Mouse (Mus musculus) embryonic facial prominence, embryonic 10.5 days (tissue): Measurements from ENCODE around the gene Fabp1. TPM values are rescaled to one million over a fixed set of nuclear protein-coding genes. Genes with fewer than 3 reads are reported as not detected.

ENCODE experiments used
- DNase-seq: peaks from one replicate; pipeline ENCODE4 v3.0.0-alpha.2; 2017; ENCODE audit warnings: low spot score
- H3K27ac ChIP-seq: fragments of 300-500 bp; sonication (generic); replicated peaks from 2 replicates; pipeline ENCODE4 v1.5.1; 2016; ENCODE audit warnings: mild to moderate bottlenecking
- H3K27me3 ChIP-seq: fragments of 300-500 bp; sonication (generic); replicated peaks from 2 replicates; pipeline ENCODE4 v1.6.1; 2016; ENCODE audit warnings: low read depth, mild to moderate bottlenecking; ENCODE audit not compliant: poor library complexity, severe bottlenecking
- H3K36me3 ChIP-seq: fragments of 300-500 bp; sonication (generic); replicated peaks from 2 replicates; pipeline ENCODE4 v1.6.1; 2016; ENCODE audit warnings: mild to moderate bottlenecking, moderate library complexity
- H3K4me1 ChIP-seq: fragments of 300-500 bp; sonication (generic); 2 replicates; pipeline ENCODE4 v1.6.1; 2016
- H3K4me3 ChIP-seq: fragments of 300-500 bp; sonication (generic); 2 replicates; pipeline ENCODE4 v1.5.1; 2016; ENCODE audit warnings: mild to moderate bottlenecking, moderate library complexity
- H3K9me3 ChIP-seq: fragments of 300-500 bp; sonication (generic); 2 replicates; pipeline ENCODE4 v1.6.1; 2016; ENCODE audit warnings: mild to moderate bottlenecking
- WGBS: fragments of 180-500 bp; shearing (Covaris S2); methylation state at CpG from one replicate; pipeline ENCODE4 v1.1.7; 2016; 5-methylcytosine and 5-hydroxymethylcytosine counted together
- polyA plus RNA-seq: library from polyadenylated mRNA; unstranded; fragments of >200 nt; fragmentation: Nextera tagmentation; extraction: Ambion mirVana; gene quantifications from 2 replicates; pipeline ENCODE4 v1.2.1, GENCODE M21; 2016

Gene Fabp1
- polyA plus RNA-seq, 1 experiment from 2014 or later: not detected

DNA sequence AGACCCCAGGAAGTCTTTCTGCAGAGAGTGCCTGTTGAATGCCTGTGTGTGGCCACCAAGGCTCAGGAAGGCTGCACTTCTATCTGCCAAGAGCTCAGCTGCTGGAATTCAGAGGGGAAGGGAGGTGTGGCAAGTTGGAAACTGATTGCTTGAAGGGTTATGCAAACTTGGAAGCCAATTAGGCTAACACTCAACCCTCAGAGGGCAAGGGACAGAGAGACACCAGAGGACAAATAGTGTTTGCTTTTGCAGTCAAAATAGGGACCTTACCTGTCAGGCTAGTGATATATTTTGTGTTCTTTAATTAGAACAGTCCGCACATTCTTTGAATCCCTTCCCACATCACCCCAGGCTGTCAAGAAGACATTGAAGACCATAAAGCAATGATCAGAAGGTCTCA, 10.0 kb upstream of the Fabp1 start:
- no peaks in the 10 kb centered on the region for H3K27me3 ChIP-seq
- H3K27ac ChIP-seq: no peak overlapping the region
- 76% methylated on average over 1 of the region's 1 CpGs for WGBS
- no peak overlapping the region for H3K4me3 ChIP-seq
- H3K36me3 ChIP-seq: no peaks in the 10 kb centered on the region
- H3K9me3 ChIP-seq: no peaks in the 10 kb centered on the region
- H3K4me1 ChIP-seq: no peaks in the 10 kb centered on the region
- no peak for DNase-seq

DNA sequence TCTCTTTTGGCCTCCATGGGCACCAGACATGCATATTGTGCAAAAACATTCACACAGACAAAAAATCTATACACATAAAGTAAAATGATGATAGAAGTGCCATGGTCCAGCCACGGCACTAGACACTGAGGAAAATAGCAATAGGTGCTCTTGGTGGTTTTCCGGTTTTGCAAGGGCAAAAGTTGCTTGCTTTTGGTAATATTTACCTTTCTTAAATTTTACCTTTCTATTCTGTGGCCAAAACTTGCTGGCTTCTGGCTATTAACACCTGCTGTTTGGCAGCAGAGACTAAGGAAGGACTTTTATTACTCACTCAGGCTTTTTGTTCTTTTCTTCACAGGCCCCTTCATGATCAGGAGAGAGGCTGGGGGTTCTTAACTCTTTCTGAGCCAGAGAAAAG, 9.1 kb upstream of the Fabp1 start:
- H3K9me3 ChIP-seq: no peaks in the 10 kb centered on the region
- no peaks in the 10 kb centered on the region for H3K4me1 ChIP-seq
- no peak overlapping the region for H3K4me3 ChIP-seq
- DNase-seq: no peak
- no peaks in the 10 kb centered on the region for H3K36me3 ChIP-seq
- no peaks in the 10 kb centered on the region for H3K27me3 ChIP-seq
- 86% methylated on average over 2 of the region's 2 CpGs for WGBS
- H3K27ac ChIP-seq: no peak overlapping the region

DNA sequence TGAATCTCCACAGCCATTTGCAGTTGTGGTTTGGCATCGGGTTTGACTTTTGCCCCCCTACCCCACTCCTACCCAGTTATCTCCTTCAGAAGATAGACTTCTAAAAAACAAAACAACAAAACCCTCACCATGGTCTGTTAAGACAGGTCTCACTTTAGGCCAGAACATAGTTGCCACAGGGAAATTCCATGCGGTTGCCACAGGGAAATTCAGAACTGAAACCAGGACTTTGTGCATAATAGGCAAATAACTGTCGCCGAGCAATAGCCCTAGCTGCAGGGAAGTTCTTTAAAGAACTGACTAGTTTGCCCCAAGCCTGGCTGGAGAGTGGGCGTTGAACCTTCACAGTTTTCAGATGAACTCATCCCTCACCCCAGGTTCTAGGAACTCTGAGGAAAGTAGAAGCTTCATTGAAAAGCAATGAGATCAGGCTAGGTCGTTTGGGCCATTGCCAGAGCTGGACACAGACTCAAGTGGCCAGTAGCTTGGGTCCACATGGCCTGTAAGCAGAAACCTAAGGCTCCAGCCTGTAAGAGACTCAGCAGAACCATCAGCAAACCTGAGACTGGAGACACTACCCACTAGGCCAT, 6.4 kb upstream of the Fabp1 start:
- no peaks in the 10 kb centered on the region for H3K36me3 ChIP-seq
- no peak for DNase-seq
- H3K9me3 ChIP-seq: no peaks in the 10 kb centered on the region
- no peaks in the 10 kb centered on the region for H3K27me3 ChIP-seq
- no peak overlapping the region for H3K4me3 ChIP-seq
- 82% methylated on average over 6 of the region's 6 CpGs for WGBS
- no peaks in the 10 kb centered on the region for H3K4me1 ChIP-seq
- H3K27ac ChIP-seq: no peak overlapping the region

DNA sequence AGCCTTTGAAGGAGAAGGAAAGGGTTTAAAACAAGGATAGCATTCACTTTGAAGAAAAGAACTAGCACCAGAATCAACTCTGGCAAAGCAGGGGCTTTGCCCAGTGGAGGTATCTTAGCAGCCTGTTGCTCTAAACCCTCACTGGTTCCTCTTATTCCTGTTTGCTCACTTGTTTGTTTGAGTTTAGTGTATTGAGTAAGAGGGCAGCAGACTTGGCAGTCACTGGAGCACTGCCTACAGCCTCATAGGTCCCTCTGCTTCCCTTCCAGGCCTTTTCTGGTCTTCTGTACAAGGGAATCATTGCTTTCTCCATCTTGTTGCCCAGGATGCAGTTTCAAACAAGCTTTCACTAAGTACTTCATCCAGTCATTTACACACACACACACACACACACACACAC, 3.5 kb upstream of the Fabp1 start:
- no peak overlapping the region for H3K27ac ChIP-seq

DNA sequence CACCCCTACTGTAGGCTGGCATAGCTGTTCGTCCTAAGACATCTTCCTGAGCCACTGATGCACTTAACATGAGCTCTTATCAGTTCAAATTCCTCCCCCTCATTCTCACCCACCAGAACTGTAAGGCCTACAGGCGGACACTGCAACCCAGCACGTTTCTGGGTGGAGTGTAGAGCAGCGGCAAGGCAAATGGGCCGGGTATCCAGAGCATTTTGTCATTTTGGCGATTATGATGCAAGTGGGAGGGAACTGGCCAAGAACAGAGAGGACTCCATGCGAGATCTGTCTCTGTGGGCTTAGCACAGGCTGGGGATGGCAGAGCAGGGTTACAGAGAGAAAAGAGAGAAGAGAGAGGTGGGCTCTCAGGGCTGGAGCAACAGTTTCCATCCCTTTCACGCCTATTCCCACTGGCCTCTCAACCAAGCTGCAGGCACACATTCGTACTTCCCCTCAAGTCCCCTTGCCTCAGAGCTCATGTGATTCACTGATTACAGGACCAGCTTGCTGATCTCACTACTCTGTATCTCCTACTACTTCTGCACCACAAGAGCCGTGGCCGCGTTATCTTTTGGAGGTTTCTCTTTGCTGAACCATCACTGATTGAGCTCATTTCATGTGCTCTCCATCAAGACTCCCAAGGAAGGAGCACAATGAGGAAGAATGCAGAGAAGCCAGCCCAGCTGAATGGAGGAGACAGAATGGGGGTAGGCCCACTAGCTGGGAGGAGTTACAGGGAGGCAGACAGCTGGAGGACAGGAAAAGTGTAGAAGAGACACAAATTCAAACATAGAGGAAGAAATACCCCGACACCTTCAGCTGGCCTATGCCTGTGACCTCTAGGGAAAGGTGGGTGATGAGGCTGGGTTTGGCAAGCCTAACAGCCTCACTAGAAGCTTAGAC, 1.7 kb upstream of the Fabp1 start:
- 85% methylated on average over 13 of the region's 13 CpGs for WGBS
- Histone ChIP-seq H3K4me3 (no peak overlapping the region), H3K9me3 (no peaks in the 10 kb centered on the region), H3K4me1 (0 out of 2 replicates have a peak, but pooled peaks cover 5% of the 10 kb centered on the region), H3K27me3 (no peaks in the 10 kb centered on the region), H3K27ac (no peak overlapping the region), H3K36me3 (no peaks in the 10 kb centered on the region)
- no peak for DNase-seq

More for the DNA sequence above, 3.5 kb upstream of the Fabp1 start:
- H3K36me3 ChIP-seq: no peaks in the 10 kb centered on the region
- no peak overlapping the region for H3K4me3 ChIP-seq
- H3K27me3 ChIP-seq: no peaks in the 10 kb centered on the region
- no peaks in the 10 kb centered on the region for H3K9me3 ChIP-seq
- H3K4me1 ChIP-seq: no peaks in the 10 kb centered on the region
- no peak for DNase-seq

DNA sequence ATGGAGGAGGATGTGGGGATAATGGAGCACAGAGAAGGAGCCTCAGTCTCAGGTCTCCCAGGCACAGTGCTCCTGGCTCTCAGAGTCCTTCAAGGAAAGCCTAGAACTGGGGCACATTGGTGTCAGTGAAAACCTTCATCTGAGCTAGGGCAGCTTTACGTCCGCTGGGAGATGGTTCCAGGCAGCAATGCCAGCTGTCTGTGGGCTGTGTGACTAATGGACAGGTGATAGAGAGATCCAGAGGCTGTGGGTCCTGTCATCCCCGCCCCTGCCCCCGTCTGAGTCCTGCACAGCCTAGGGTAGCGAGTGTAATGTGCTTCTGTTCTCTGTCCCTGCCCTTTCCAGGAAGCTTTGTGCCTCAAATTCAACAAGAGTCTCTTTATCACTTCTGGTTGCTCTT, 2.3 kb downstream of the Fabp1 start:
- 63% methylated on average over 5 of the region's 5 CpGs for WGBS
- Histone ChIP-seq H3K9me3 (no peaks in the 10 kb centered on the region), H3K27me3 (no peaks in the 10 kb centered on the region), H3K36me3 (no peaks in the 10 kb centered on the region), H3K4me3 (no peak overlapping the region), H3K4me1 (0 out of 2 replicates have a peak, but pooled peaks cover 5% of the 10 kb centered on the region), H3K27ac (no peak overlapping the region)
- DNase-seq: no peak

DNA sequence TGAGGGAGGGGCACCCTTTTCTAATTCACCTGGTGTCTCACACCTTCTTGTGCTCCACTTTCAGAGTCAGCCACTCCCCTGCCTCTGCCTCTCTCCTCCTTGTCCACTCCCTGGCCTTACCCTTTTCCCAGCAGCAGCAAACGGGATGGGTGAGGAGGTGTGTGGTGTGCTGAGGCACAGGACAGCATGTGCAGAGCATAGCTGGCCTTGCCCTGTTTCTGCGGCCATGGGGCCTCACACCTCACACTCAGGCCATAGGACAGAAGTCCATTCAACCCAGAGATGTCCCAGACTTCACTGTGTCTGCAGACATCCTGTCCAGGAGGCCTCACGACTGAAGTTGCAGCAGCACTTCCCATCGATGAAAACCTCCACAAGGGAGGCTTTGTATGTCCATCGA, 4.0 kb downstream of the Fabp1 start:
- H3K36me3 ChIP-seq: no peaks in the 10 kb centered on the region

DNA sequence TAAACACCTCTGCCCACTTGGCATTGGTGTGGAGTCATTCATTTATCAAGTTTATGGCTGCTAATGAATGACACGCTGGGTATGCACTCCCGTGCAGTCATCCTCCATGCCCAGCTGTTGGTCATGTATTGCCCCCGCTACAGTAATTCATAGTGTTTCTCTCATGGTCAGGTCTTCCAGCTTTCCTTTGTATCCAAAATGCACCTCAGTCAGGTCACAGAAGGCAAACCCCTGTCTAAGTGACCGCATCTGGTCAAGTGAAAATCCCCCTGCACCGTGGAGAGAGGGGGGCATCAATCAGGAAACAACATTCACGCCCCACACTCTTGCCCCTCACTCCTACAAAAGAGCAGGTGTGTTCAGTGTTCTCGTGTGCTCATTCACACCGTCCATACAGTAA, 4.5 kb downstream of the Fabp1 start:
- H3K9me3 ChIP-seq: no peaks in the 10 kb centered on the region
- H3K27ac ChIP-seq: no peak overlapping the region
- no peaks in the 10 kb centered on the region for H3K36me3 ChIP-seq
- WGBS: 94% methylated on average over 8 of the region's 8 CpGs
- no peaks in the 10 kb centered on the region for H3K27me3 ChIP-seq
- DNase-seq: no peak
- H3K4me3 ChIP-seq: no peak overlapping the region
- H3K4me1 ChIP-seq: 0 out of 2 replicates have a peak, but pooled peaks cover 5% of the 10 kb centered on the region

More for the DNA sequence above, 4.0 kb downstream of the Fabp1 start:
- no peak for DNase-seq
- 75% methylated on average over 5 of the region's 5 CpGs for WGBS
- H3K9me3 ChIP-seq: no peaks in the 10 kb centered on the region
- H3K27me3 ChIP-seq: no peaks in the 10 kb centered on the region
- no peak overlapping the region for H3K4me3 ChIP-seq
- H3K4me1 ChIP-seq: 0 out of 2 replicates have a peak, but pooled peaks cover 5% of the 10 kb centered on the region
- H3K27ac ChIP-seq: no peak overlapping the region

DNA sequence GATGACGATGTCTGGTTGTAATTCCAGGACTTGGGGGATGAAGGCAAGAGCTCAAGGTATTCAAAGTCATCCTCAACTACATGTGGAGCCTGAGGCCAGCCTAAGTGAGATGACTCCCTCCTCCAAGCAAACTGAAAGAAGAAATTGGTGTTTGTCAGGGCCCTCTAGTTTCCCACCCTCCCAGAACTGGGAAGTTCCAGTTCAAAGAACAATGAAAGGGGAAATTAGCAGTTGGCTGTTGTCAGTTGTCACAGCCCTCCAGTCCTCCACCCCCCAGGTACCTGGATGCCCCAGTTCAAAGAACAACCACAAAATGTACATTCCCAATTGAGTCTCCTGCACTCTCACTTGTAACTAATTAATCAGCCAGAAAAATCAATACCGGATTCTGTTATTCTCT, 9.1 kb downstream of the Fabp1 start:
- DNase-seq: no peak
- Histone ChIP-seq H3K4me1 (no peaks in the 10 kb centered on the region; the same call in 1 of the 2 replicates), H3K9me3 (no peaks in the 10 kb centered on the region), H3K4me3 (no peak overlapping the region), H3K36me3 (no peaks in the 10 kb centered on the region), H3K27ac (no peak overlapping the region), H3K27me3 (no peaks in the 10 kb centered on the region)
- WGBS: 83% methylated on average over 2 of the region's 2 CpGs

DNA sequence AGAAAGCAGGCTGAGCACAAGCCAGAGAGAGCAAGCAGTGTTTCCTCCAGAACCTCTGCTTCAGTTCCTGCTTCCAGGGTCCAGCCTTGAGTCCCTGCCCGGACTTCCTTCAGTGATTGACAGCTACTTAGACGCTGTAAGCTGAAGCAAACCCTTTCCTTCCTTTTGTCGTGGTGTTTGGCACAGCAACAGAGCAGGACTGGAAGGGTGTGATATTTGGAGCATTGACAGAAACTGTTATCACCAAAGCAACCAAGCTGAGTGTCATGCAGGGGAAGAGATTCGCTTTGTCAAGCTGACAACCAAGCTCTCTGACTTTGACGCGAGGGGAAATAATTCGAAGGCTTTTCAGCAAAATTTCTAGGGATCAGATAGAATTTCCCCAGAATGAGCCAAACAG, 12.3 kb downstream of the Fabp1 start:
- WGBS: 71% methylated on average over 7 of the region's 7 CpGs
- Histone ChIP-seq H3K27ac (no peak overlapping the region), H3K36me3 (no peaks in the 10 kb centered on the region), H3K9me3 (no peaks in the 10 kb centered on the region), H3K4me1 (no peaks in the 10 kb centered on the region; the same call in 1 of the 2 replicates), H3K4me3 (no peak overlapping the region), H3K27me3 (no peaks in the 10 kb centered on the region)
- no peak for DNase-seq

DNA sequence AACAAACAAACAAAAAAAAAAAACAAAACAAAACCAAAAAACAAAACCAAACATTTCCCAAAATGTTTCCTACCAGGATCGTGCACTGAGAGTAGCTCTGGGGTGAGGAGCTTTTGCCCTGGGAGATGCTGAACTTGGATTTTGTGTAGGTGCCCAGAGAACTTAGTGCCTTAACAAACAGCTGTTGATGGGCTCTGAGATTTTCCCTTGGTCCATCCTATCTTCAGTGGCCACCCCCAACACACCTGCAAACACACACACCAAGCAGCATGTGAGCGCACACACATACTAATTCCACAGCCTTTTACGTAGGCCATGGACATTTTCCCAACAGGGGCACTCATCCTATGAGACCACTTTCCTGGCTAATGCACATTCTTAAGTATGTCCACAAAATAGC, 12.8 kb downstream of the Fabp1 start:
- H3K36me3 ChIP-seq: no peaks in the 10 kb centered on the region
- no peak for DNase-seq
- H3K4me3 ChIP-seq: no peak overlapping the region
- H3K27me3 ChIP-seq: no peaks in the 10 kb centered on the region
- H3K4me1 ChIP-seq: no peaks in the 10 kb centered on the region; the same call in 1 of the 2 replicates
- H3K27ac ChIP-seq: no peak overlapping the region
- 93% methylated on average over 3 of the region's 3 CpGs for WGBS
- H3K9me3 ChIP-seq: no peaks in the 10 kb centered on the region

DNA sequence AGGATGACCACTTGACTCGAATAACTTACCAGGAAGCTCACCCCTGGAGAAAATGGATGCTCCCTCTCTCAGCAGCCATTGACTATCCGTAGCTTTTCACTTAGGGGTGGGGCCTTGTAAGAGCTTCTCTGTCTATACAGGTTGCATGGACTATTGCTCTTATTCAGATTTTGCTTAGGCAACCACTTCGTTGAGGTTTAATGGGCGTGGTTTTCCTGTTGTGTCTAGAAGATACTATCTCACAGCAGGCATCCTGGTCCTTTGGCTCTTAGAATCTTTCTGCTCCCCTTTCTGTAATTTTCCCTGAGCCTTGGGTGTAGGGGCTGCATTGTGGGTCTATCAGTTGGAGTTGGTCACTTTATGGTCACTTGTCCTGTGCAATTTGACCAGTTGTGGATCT, 21.9 kb downstream of the Fabp1 start:
- Histone ChIP-seq H3K27ac (no peak overlapping the region), H3K4me3 (no peak overlapping the region), H3K27me3 (no peaks in the 10 kb centered on the region), H3K9me3 (no peaks in the 10 kb centered on the region), H3K4me1 (peaks cover 11% of the 10 kb centered on the region), H3K36me3 (no peaks in the 10 kb centered on the region)
- no peak for DNase-seq
- 86% methylated on average over 4 of the region's 4 CpGs for WGBS
